Mouse (Mus musculus) spleen, postnatal 4 days (tissue): ENCODE measurements around the gene Tmf1.

Source experiments
- DNase-seq, 2 experiments: peaks; one replicate each; pipeline ENCODE4 v3.0.0; 2022; ENCODE audit warnings: low spot score in 2 of 2

Tmf1 gene

DNA sequence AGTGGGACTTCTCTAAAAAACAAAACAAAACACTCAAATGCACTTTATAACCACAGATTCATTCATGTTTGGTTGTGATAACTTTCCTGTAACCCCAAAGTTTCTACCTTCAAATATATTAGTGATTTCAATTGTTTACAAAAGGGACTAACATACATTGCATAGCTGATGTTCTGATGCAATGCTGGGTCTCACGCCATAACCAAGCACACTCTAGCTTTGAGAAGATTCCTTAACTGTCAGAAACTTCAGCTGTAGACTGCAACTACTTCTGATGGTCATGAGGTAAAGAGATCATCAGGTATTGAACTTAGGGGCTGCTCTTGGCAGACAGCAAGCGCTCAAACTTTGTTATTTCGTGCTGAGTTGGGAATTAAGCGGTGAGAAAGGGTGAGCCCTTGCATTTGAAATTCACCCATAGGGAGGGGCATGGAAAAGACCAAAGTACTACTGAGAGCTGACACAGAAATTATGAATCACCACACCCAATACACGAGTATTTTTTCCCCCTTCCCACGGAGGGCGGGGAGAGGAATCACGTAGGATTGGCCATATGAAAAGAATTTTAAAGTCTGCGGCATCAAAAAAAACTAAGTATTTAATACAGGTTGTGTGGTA is 25.4 kb upstream of the Tmf1 start:
- DNase-seq, result no peak

DNA sequence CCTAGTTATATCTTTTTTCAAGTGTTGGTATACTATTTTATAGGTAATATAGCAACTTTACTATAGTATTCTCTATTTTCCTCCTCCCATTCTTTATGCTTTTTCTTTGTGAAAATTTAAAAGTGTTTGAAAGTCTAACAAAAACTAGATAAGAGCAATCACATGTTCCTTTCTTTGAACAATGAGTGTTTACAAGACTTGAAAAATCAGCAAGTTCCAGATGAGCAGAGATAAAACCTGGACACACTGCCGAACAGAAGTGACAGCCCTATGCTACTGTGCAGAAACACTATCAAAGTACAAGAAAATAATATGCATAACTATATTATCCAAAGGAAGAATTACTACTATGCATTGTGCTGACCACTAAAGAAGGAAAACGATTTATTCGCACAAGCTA is 23.6 kb upstream of the Tmf1 start:
- no peak for DNase-seq

DNA sequence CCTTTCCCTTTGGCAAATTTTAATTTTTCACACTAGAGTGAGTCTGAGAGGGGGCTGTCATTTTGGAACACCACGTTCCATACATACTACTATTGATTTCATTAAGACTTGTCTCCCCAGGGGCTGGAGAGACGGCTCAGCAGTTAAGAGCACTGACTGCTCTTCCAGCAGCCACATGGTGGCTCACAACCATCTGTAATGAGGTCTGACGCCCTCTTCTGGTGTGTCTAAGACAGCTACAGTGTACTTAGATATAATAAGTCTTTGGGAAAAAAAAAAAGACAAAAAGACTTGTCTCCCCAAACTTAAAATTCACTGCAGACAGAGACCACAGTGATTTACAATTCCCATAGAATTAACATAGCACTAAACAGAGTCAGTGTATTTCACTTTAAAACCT is 21.5 kb upstream of the Tmf1 start:
- DNase-seq, result no peak

DNA sequence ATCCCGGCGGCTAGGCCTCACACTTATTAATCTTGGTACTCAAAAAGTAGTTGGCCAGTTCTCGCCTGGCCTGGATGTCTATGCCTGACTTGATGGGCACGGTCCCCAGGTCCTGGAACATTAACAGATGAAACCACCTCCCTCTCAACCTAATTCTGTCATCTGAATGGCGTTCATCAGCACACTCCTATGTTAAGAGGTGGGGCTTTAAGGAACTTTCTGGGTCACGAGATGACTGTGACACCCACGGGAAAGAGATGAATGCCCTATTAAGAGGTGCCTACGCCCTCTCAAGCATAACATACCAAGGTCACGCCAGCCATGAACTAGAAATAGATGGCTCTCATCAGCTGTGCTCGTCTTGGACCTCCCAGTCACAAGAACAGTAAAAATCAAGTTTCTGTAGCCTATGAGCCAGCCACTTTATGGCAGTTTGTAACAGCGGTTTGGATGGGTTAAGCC is 476 bp upstream of the Tmf1 start:
- no peak for DNase-seq

- no peak for DNase-seq
Measured at GRCm38 (mm10) chr6:97175716-97176115, 3.2 kb downstream of the Tmf1 start.

DNA sequence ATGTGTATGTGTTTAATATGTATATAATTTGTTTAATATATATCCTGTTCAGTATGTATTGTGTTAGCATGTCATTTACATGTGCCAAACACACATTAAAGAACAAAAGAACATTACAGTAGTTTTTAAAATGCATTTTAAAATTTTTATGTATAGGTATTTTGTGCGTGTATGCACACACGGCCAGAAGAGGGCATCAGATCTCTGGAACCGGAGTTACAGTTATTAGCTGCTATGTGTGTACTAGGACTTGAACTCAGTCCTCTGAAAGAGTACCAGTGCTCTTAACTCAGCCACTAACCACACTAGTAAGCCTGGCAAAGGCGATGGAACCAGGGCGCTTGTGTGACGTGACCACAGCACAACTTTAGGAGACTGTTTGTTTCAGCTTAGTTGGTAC is 28.8 kb downstream of the Tmf1 start:
- peak in 1 of 2 experiments; percentile 37 for DNase-seq

DNA sequence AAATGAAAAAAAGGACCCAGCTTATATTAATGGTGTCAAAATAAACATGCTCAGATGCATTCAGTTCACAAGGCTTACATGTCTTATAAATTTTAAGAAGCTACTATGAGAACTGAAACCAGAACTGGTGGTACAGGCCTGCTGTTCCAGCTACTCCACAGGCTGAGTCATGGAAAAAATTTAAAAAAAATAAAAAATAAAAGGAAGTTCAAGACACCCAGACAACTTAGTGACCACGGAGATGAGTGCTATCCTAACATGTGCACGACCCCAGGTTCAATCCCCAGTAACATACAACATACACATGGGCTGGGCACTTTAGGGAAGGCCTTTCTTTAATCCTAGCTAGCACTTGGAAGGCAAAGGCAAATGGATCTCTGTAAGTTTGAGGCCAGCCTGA is 29.2 kb downstream of the Tmf1 start:
- peak in 1 of 2 experiments; percentile 27 for DNase-seq

- peak; percentile 77 to 88 for DNase-seq
Measured at GRCm38 (mm10) chr6:97148383-97149251, 30.3 kb downstream of the Tmf1 start, which contains the start of gene Eogt. Gene Eogt (minus strand): TSS chr6:97149182.

- no peak for DNase-seq
Measured at GRCm38 (mm10) chr6:97147755-97148382, 31.1 kb downstream of the Tmf1 start.

DNA sequence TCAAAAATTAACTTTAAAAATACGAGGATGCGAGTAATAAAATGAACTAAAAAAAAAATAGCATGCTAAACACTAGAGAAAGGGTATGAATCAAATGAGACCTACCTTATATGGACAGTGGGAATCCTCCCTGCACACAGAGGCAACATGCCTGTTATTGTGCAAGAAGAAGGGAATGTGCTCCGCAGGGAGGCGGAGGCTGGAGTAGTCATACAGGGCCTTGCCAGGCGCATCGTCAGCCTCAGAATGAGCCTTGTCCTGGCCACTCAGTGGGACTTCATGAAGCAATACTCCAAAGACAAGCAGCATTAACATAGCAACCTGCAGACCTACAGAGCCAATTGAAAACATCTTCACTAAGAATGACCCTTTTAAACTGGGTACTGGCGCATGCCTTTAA is 33.8 kb downstream of the Tmf1 start:
- no peak for DNase-seq

DNA sequence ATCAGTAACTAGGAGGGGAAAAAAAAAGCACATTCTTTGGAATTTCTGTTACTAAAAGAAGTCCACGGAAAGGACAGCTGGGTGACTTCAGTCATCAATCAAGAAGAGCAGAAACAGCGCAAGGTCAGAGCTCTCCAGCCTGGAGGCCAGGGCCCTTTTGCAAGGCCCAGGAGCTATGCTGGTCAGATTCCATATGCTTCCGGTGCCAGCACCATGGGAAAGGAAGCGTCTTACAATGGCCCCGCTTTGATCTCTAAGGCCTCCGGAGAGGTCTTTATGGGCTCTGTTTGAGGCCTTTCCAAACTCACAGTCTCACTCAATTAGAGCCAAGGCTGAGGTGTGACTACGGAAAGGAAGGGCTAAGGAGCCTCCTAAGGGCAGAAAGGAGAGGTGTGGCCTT is 34.6 kb downstream of the Tmf1 start:
- no peak for DNase-seq

- no peak for DNase-seq
Measured at GRCm38 (mm10) chr6:97142611-97143010, 36.3 kb downstream of the Tmf1 start.

DNA sequence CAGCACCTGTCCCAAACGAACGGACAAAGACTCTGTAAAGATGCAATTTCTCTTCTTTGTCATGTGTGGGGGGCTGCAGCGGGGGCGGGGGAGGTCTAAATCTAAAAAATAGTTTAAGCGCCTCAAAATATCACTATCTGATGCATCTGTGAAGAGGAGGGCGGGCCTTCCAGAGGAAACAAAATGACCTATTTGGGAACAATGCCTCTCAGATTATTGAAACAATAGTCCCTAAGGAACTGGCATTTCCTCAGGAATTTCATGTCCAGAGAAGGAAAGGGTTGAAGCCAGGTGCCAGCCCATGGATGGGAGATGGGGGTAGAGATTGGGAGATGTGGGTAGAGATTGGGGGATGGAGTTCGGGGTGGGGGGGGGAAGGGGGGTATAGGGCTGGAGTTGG is 37.1 kb downstream of the Tmf1 start:
- DNase-seq, result no peak

DNA sequence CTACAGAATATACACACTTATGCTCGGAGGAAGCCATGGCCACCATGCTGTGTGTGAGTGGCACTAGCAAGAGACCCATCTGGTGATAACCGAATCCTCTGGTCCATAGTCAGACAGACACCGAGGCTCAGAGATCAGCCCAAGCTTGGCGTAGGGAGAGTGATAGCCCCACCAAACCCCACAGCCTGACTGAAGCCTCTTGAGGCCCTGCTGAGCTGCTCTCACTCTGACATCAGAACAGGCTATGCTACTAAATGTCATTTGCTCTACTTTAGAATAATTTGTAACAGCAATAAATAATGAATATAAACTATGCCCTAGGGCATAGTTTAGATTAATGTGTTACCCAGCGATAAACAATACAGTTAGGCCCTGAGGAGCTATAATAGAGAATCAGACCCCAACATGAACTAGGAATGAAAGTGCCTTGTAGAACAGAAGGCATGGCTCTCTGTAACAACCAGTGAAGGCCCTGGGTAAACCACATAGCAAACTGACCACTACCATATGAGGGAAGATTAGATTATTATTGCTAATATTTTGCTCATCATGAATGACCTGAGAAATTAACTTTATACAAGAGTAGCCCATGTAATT is 46.1 kb downstream of the Tmf1 start:
- no peak for DNase-seq

- DNase-seq, result no peak
Measured at GRCm38 (mm10) chr6:97131808-97132207, 47.1 kb downstream of the Tmf1 start.

- DNase-seq, result no peak
Measured at GRCm38 (mm10) chr6:97130979-97131378, 47.9 kb downstream of the Tmf1 start.

GRCm38 (mm10) chr6:97124336-97125010 is 54.4 kb downstream of the Tmf1 start:
- no peak for DNase-seq

- DNase-seq, result no peak
Measured at GRCm38 (mm10) chr6:97120922-97121321, 58.0 kb downstream of the Tmf1 start.

DNA sequence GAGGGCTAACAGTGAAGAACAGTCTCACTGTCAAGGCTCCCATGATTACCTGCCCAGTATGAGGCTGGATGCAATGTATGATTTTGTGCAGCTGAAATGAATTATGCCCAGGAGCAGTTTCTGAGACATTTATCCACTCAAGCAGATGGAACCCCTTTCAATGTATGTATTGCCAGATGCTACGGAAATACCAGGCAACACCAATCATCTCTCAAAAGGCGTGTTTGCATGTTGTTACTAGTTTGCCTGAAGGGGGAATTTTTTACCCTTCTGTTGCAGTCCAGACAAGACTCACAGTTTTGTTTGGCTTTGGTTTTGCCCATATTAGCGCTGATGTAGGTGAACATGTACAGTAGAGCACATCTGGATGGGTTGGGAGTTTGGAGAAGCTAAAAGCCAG is 60.6 kb downstream of the Tmf1 start:
- no peak for DNase-seq

GRCm38 (mm10) chr6:97116896-97117295 is 62.0 kb downstream of the Tmf1 start:
- DNase-seq, result no peak

- DNase-seq, result no peak
Measured at GRCm38 (mm10) chr6:97114821-97115220, 64.1 kb downstream of the Tmf1 start.

- peak in 1 of 2 experiments; percentile 36 for DNase-seq
Measured at GRCm38 (mm10) chr6:97112177-97112576, 66.7 kb downstream of the Tmf1 start.
